Mouse (Mus musculus) heart, adult 2 months (tissue): Measurements from ENCODE around the gene Tsr3.

ENCODE experiments used
- CTCF ChIP-seq: fragments of 200-600 bp; IDR thresholded peaks from 2 replicates; pipeline ENCODE4 v1.8.1; 2022; ENCODE audit warnings: antibody characterized with exemption, mild to moderate bottlenecking, moderate library complexity
- EP300 ChIP-seq: fragments of 200-500 bp; IDR thresholded peaks from 2 replicates; pipeline ENCODE4 v1.6.1; 2011; ENCODE audit warnings: low read depth, low read length, control low read depth; ENCODE audit not compliant: insufficient read depth
- POLR2A ChIP-seq: fragments of 200-500 bp; IDR thresholded peaks from 2 replicates; pipeline ENCODE4 v1.6.1; 2011; ENCODE audit warnings: mild to moderate bottlenecking, low read depth, low read length, control low read depth; ENCODE audit not compliant: insufficient read depth

- TF ChIP-seq POLR2A (no peak), CTCF (no peak), EP300 (no peak)
These were observed 13.8 kb downstream of the Tsr3 start for GRCm38 (mm10) chr17:25253760-25254159.
